Mouse (Mus musculus) embryonic fibroblast, embryonic 13.5 days (primary cell): ENCODE measurements at regions not wholly inside any gene's neighbourhood (a gene's known extent, or its start where the extent isn't known, plus 50 kb on each side); places are given as distances from the start of the nearest gene placed in this dataset.

Experiments used
- CTCF ChIP-seq: IDR thresholded peaks from 2 replicates; pipeline ENCODE4 v1.5.1; 2011; ENCODE audit warnings: mild to moderate bottlenecking, control low read depth, low read length, moderate library complexity, borderline replicate concordance; ENCODE audit not compliant: insufficient read depth
- POLR2A ChIP-seq: IDR thresholded peaks from 2 replicates; pipeline ENCODE4 v1.6.1; 2011; ENCODE audit warnings: low read depth, mild to moderate bottlenecking, control low read depth, low read length, moderate library complexity

GRCm38 (mm10) chr6:17201916-17202636, 78.9 kb upstream of the Cav2 start:
- no peak for TF ChIP-seq CTCF
- no peak for TF ChIP-seq POLR2A
